Mouse (Mus musculus) heart, embryonic 16.5 days (tissue): Measurements from ENCODE around the gene Mrm1. TPM values are rescaled to one million over a fixed set of nuclear protein-coding genes. Genes with fewer than 3 reads are reported as not detected.

Experiments
- ATAC-seq: fragments of 200-750 bp; cut with Nextera tagmentation; replicated peaks from 2 replicates; pipeline ENCODE4 v1.8.0; 2017; ENCODE audit warnings: moderate number of reproducible peaks; ENCODE audit not compliant: insufficient read depth, low FRiP score; ENCODE audit errors: extremely low read depth
- H3K27ac ChIP-seq: fragments of 300-500 bp; sonication (generic); 2 replicates; pipeline ENCODE4 v1.5.1; 2014; ENCODE audit warnings: mild to moderate bottlenecking, low read length, control low read depth, moderate library complexity
- H3K27me3 ChIP-seq: fragments of 300-500 bp; sonication (generic); 2 replicates; pipeline ENCODE4 v1.6.1; 2014; ENCODE audit warnings: low read length, mixed read lengths; ENCODE audit not compliant: control insufficient read depth, insufficient read depth
- H3K36me3 ChIP-seq: fragments of 300-500 bp; sonication (generic); 2 replicates; pipeline ENCODE4 v1.6.1; 2014; ENCODE audit not compliant: control insufficient read depth, insufficient read depth
- H3K4me1 ChIP-seq: fragments of 300-500 bp; sonication (generic); 2 replicates; pipeline ENCODE4 v1.6.1; 2014; ENCODE audit warnings: low read length, mixed read lengths; ENCODE audit not compliant: control insufficient read depth, insufficient read depth
- H3K4me2 ChIP-seq: fragments of 300-500 bp; sonication (generic); 2 replicates; pipeline ENCODE4 v1.6.1; 2014; ENCODE audit warnings: low read depth, mild to moderate bottlenecking, control low read depth, low read length
- H3K4me3 ChIP-seq: fragments of 300-500 bp; sonication (generic); 2 replicates; pipeline ENCODE4 v1.5.1; 2014; ENCODE audit warnings: mild to moderate bottlenecking, control low read depth, low read length
- H3K9ac ChIP-seq: fragments of 300-500 bp; sonication (generic); 2 replicates; pipeline ENCODE4 v1.6.1; 2014; ENCODE audit warnings: low read length, control low read depth
- H3K9me3 ChIP-seq: fragments of 300-500 bp; sonication (generic); replicated peaks from 2 replicates; pipeline ENCODE4 v1.6.1; 2016; ENCODE audit warnings: low read length; ENCODE audit not compliant: control insufficient read depth
- WGBS: fragments of 180-500 bp; shearing (Covaris S2); extraction: QIAGEN DNeasy Blood & Tissue Kit; methylation state at CpG from one replicate; pipeline ENCODE4 v1.1.7; 2014; 5-methylcytosine and 5-hydroxymethylcytosine counted together
- polyA plus RNA-seq: library from polyadenylated mRNA; unstranded; fragments of >200 nt; fragmentation: Nextera tagmentation; extraction: Ambion mirVana; gene quantifications from 2 replicates; pipeline ENCODE4 v1.2.1, GENCODE M21; 2015

Gene Mrm1
- polyA plus RNA-seq, 1 experiment from 2014 or later = 28.4 TPM

- ATAC-seq = no peak
- no peak overlapping the region for H3K4me2 ChIP-seq
- no peak overlapping the region for H3K27ac ChIP-seq
- H3K4me3 ChIP-seq = no peak overlapping the region
- peaks cover 22% of the 10 kb centered on the region for H3K36me3 ChIP-seq
- no peak overlapping the region for H3K9ac ChIP-seq
- 89% methylated on average over 9 of the region's 9 CpGs for WGBS
- H3K4me1 ChIP-seq = peaks cover 43% of the 10 kb centered on the region
- H3K9me3 ChIP-seq = no peaks in the 10 kb centered on the region; the same call in 1 of the 2 replicates
- no peaks in the 10 kb centered on the region for H3K27me3 ChIP-seq
Observed at GRCm38 (mm10) chr11:84821131-84821770, 1.9 kb upstream of the Mrm1 start.

GRCm38 (mm10) chr11:84818085-84818960, 992 bp downstream of the Mrm1 start:
- under 1% methylated on average over 39 of the region's 39 CpGs for WGBS
- Histone ChIP-seq H3K27ac (peak overlapping the region; percentile 96), H3K27me3 (no peaks in the 10 kb centered on the region), H3K4me1 (peaks cover 16% of the 10 kb centered on the region), H3K9me3 (no peaks in the 10 kb centered on the region; the same call in 1 of the 2 replicates), H3K4me2 (peak overlapping the region; percentile 98), H3K4me3 (peak overlapping the region; percentile 86), H3K36me3 (peaks cover 16% of the 10 kb centered on the region), H3K9ac (peak overlapping the region; percentile 92)
- peak; percentile 66 for ATAC-seq

- H3K27me3 ChIP-seq = no peaks in the 10 kb centered on the region
- no peak overlapping the region for H3K9ac ChIP-seq
- ATAC-seq = no peak
- no peak overlapping the region for H3K27ac ChIP-seq
- 81% methylated on average over 6 of the region's 6 CpGs for WGBS
- no peak overlapping the region for H3K4me3 ChIP-seq
- peaks cover 6% of the 10 kb centered on the region for H3K4me1 ChIP-seq
- H3K9me3 ChIP-seq = no peaks in the 10 kb centered on the region; the same call in 1 of the 2 replicates
- H3K4me2 ChIP-seq = no peak overlapping the region
- peaks cover 22% of the 10 kb centered on the region for H3K36me3 ChIP-seq
Observed at GRCm38 (mm10) chr11:84817362-84817761, 2.0 kb downstream of the Mrm1 start.

- no peak for ATAC-seq
- Histone ChIP-seq H3K9ac (no peak overlapping the region), H3K36me3 (peaks cover 15% of the 10 kb centered on the region), H3K27me3 (no peaks in the 10 kb centered on the region), H3K9me3 (no peaks in the 10 kb centered on the region; the same call in 1 of the 2 replicates), H3K27ac (no peak overlapping the region), H3K4me3 (no peak overlapping the region), H3K4me2 (no peak overlapping the region), H3K4me1 (no peaks in the 10 kb centered on the region)
- 56% methylated on average over 13 of the region's 13 CpGs for WGBS
Observed at GRCm38 (mm10) chr11:84813724-84814510, 5.4 kb downstream of the Mrm1 start.

GRCm38 (mm10) chr11:84804373-84804772, 14.9 kb downstream of the Mrm1 start:
- no peaks in the 10 kb centered on the region for H3K27me3 ChIP-seq
- WGBS = 77% methylated on average over 4 of the region's 4 CpGs
- no peaks in the 10 kb centered on the region for H3K4me1 ChIP-seq
- no peaks in the 10 kb centered on the region for H3K36me3 ChIP-seq
- H3K4me3 ChIP-seq = no peak overlapping the region
- H3K4me2 ChIP-seq = no peak overlapping the region
- no peaks in the 10 kb centered on the region for H3K9me3 ChIP-seq
- H3K27ac ChIP-seq = no peak overlapping the region
- H3K9ac ChIP-seq = no peak overlapping the region
- ATAC-seq = no peak

- H3K27me3 ChIP-seq = peaks cover 10% of the 10 kb centered on the region; the same call in 1 of the 2 replicates
- 0 out of 2 replicates have a peak, but pooled peaks cover 2% of the 10 kb centered on the region for H3K4me1 ChIP-seq
- H3K9ac ChIP-seq = no peak overlapping the region
- H3K4me2 ChIP-seq = no peak overlapping the region
- no peaks in the 10 kb centered on the region; the same call in 1 of the 2 replicates for H3K9me3 ChIP-seq
- no peak overlapping the region for H3K4me3 ChIP-seq
- no peaks in the 10 kb centered on the region for H3K36me3 ChIP-seq
- no peak overlapping the region for H3K27ac ChIP-seq
- WGBS = 19% methylated on average over 21 of the region's 21 CpGs
- no peak for ATAC-seq
Observed at GRCm38 (mm10) chr11:84797627-84798353, 21.5 kb downstream of the Mrm1 start.

- H3K27me3 ChIP-seq = peaks cover 10% of the 10 kb centered on the region; the same call in 1 of the 2 replicates
- H3K36me3 ChIP-seq = no peaks in the 10 kb centered on the region
- 40% methylated on average over 10 of the region's 10 CpGs for WGBS
- 0 out of 2 replicates have a peak, but pooled peaks cover 2% of the 10 kb centered on the region for H3K4me1 ChIP-seq
- H3K9me3 ChIP-seq = no peaks in the 10 kb centered on the region; the same call in 1 of the 2 replicates
- H3K9ac ChIP-seq = no peak overlapping the region
- H3K27ac ChIP-seq = no peak overlapping the region
- no peak for ATAC-seq
- no peak overlapping the region for H3K4me3 ChIP-seq
- no peak overlapping the region for H3K4me2 ChIP-seq
Observed at GRCm38 (mm10) chr11:84797026-84797425, 22.3 kb downstream of the Mrm1 start.

- Histone ChIP-seq H3K27ac (no peak overlapping the region), H3K4me3 (no peak overlapping the region), H3K36me3 (no peaks in the 10 kb centered on the region), H3K27me3 (peaks cover 11% of the 10 kb centered on the region; the same call in 1 of the 2 replicates), H3K9me3 (no peaks in the 10 kb centered on the region; the same call in 1 of the 2 replicates), H3K4me1 (0 out of 2 replicates have a peak, but pooled peaks cover 2% of the 10 kb centered on the region), H3K9ac (no peak overlapping the region), H3K4me2 (peak overlapping the region; percentile 36)
- 9% methylated on average over 17 of the region's 17 CpGs for WGBS
- ATAC-seq = peak; percentile 75; the same call in 1 of the 2 replicates
Observed at GRCm38 (mm10) chr11:84794496-84795113, 24.7 kb downstream of the Mrm1 start.
